Mouse (Mus musculus) liver, embryonic 13.5 days (tissue): ENCODE results near the gene Pgap2. TPM values are rescaled to one million over a fixed set of nuclear protein-coding genes. Genes with fewer than 3 reads are reported as not detected.

Experiments used
- ATAC-seq: fragments of 200-750 bp; cut with Nextera tagmentation; 2 replicates; pipeline ENCODE4 v1.8.0; 2017; ENCODE audit warnings: low read depth, mild to moderate bottlenecking, moderate number of reproducible peaks, moderate library complexity
- DNase-seq: peaks from one replicate; pipeline ENCODE4 v3.0.0; 2022
- H3K27ac ChIP-seq: fragments of 300-500 bp; sonication (generic); 2 replicates; pipeline ENCODE4 v1.5.1; 2015; ENCODE audit warnings: moderate library complexity, mild to moderate bottlenecking, inconsistent platforms
- H3K27me3 ChIP-seq: fragments of 300-500 bp; sonication (generic); 2 replicates; pipeline ENCODE4 v1.6.1; 2015; ENCODE audit warnings: mild to moderate bottlenecking, inconsistent platforms
- H3K36me3 ChIP-seq: fragments of 300-500 bp; sonication (generic); 2 replicates; pipeline ENCODE4 v1.6.1; 2015; ENCODE audit warnings: mild to moderate bottlenecking, inconsistent platforms
- H3K4me1 ChIP-seq: fragments of 300-500 bp; sonication (generic); replicated peaks from 2 replicates; pipeline ENCODE4 v1.6.1; 2015; ENCODE audit warnings: inconsistent platforms
- H3K4me2 ChIP-seq: fragments of 300-500 bp; sonication (generic); 2 replicates; pipeline ENCODE4 v1.6.1; 2015; ENCODE audit warnings: inconsistent platforms, mild to moderate bottlenecking, moderate library complexity
- H3K4me3 ChIP-seq: fragments of 300-500 bp; sonication (generic); replicated peaks from 2 replicates; pipeline ENCODE4 v1.5.1; 2015; ENCODE audit warnings: mild to moderate bottlenecking, inconsistent platforms
- H3K9ac ChIP-seq: fragments of 300-500 bp; sonication (generic); 2 replicates; pipeline ENCODE4 v1.6.1; 2015; ENCODE audit warnings: mild to moderate bottlenecking, inconsistent platforms
- H3K9me3 ChIP-seq: fragments of 300-500 bp; sonication (generic); replicated peaks from 2 replicates; pipeline ENCODE4 v1.6.1; 2016; ENCODE audit warnings: inconsistent platforms
- WGBS: fragments of 180-500 bp; shearing (Covaris S2); methylation state at CpG from one replicate; pipeline ENCODE4 v1.1.7; 2015; ENCODE audit not compliant: insufficient replicate concordance; 5-methylcytosine and 5-hydroxymethylcytosine counted together
- polyA plus RNA-seq: library from polyadenylated mRNA; unstranded; fragments of >200 nt; fragmentation: Nextera tagmentation; extraction: Ambion mirVana; gene quantifications from 2 replicates; pipeline ENCODE4 v1.2.1, GENCODE M21; 2015

Pgap2 gene
- polyA plus RNA-seq, 1 experiment from 2014 or later, result 23.3 TPM

DNA sequence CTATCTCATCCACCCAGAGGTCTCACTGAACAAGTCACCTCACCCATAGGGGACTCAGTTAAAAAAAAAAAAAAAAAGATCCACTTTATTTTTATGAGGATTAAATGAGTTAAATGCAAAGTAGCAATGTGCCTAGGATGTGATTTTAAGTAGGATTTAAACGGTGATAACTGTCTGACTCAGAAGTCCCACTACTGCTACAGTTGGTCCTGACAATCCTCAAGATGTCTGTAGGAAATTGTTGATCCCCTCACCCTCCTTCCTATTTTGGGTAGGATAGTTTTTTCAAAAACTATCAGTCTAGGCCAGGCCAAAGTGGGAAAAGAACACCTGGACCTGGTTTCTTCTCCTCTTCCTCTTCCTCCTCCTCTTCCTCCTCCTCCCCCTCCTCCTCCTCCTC is 11.9 kb downstream of the Pgap2 start:
- Histone ChIP-seq H3K9me3 (no peaks in the 10 kb centered on the region), H3K27me3 (no peaks in the 10 kb centered on the region), H3K4me2 (peak overlapping the region; percentile 89), H3K27ac (no peak overlapping the region), H3K36me3 (no peaks in the 10 kb centered on the region), H3K4me3 (peak overlapping the region; percentile 72; the same call in 1 of the 2 replicates), H3K9ac (no peak overlapping the region), H3K4me1 (peaks cover 26% of the 10 kb centered on the region)
- WGBS, result 38% methylated on average over 1 of the region's 1 CpGs
- ATAC-seq, result peak; percentile 3; the same call in 1 of the 2 replicates
- DNase-seq, result no peak

DNA sequence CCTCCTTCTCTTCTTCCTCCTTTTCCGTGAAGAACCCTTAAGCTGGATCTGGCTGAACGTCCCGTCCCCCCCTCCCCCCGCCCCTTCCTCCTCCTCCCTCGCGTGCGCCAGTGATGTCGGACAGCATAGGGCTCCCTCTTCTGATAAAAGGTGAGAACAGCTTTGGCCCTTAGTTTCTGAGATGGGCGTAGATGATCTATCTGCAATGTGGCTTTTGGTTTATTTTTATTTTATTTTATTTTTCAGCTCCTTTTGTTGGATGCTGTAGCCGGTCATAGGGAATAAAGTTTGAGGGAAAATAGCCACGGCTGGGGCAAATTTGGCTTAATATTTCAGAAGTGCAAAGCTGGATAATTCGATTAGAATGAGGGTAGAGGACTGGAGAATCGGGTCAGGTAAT is 12.3 kb downstream of the Pgap2 start:
- peak overlapping the region; percentile 72 for H3K4me3 ChIP-seq
- H3K4me1 ChIP-seq, result peaks cover 26% of the 10 kb centered on the region
- peak; percentile 56 for ATAC-seq
- DNase-seq, result no peak
- H3K4me2 ChIP-seq, result peak overlapping the region; percentile 89
- WGBS, result under 1% methylated on average over 6 of the region's 13 CpGs
- peak overlapping the region; percentile 73 for H3K9ac ChIP-seq
- peak overlapping the region; percentile 21; the same call in 1 of the 2 replicates for H3K27ac ChIP-seq
- no peaks in the 10 kb centered on the region for H3K27me3 ChIP-seq
- no peaks in the 10 kb centered on the region for H3K9me3 ChIP-seq
- H3K36me3 ChIP-seq, result 0 out of 2 replicates have a peak, but pooled peaks cover 4% of the 10 kb centered on the region

DNA sequence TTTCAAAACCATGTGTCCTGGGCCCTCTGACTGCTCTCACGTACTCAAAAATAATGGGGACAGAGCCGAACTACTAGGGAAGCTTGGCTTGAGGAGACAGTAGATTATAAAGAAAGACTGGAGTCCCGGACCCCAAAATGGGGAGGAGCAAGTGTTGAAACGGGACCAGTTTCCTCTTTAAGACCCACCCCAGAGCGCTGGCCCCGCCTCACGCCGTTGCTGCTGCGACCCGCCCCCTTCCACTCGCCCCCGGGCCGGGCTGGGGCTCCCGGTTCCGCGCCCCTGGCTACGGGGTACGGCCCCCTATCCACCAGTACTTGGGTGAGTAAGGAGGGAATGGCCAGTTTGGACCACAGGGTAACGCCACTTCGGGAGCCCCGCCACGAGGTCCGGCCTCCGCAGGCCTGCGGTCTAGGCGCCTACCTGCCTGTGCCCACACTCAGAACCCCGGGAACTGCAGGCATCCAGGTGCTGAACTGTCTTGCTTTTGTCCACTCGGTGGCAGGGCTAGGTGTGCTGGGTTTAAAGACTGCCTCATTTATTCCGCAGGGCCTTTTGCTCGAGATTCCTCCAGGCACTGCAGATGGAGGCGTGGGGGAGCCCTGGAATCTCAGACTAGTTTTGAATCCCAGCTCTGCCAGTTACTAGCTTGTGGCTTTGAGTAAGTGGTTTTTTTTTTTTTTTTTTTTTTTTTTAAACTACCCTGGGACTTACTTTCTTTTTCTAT is 13.0 kb downstream of the Pgap2 start:
- H3K9ac ChIP-seq, result peak overlapping the region; percentile 73
- H3K9me3 ChIP-seq, result no peaks in the 10 kb centered on the region
- WGBS, result 2% methylated on average over 31 of the region's 31 CpGs

DNA sequence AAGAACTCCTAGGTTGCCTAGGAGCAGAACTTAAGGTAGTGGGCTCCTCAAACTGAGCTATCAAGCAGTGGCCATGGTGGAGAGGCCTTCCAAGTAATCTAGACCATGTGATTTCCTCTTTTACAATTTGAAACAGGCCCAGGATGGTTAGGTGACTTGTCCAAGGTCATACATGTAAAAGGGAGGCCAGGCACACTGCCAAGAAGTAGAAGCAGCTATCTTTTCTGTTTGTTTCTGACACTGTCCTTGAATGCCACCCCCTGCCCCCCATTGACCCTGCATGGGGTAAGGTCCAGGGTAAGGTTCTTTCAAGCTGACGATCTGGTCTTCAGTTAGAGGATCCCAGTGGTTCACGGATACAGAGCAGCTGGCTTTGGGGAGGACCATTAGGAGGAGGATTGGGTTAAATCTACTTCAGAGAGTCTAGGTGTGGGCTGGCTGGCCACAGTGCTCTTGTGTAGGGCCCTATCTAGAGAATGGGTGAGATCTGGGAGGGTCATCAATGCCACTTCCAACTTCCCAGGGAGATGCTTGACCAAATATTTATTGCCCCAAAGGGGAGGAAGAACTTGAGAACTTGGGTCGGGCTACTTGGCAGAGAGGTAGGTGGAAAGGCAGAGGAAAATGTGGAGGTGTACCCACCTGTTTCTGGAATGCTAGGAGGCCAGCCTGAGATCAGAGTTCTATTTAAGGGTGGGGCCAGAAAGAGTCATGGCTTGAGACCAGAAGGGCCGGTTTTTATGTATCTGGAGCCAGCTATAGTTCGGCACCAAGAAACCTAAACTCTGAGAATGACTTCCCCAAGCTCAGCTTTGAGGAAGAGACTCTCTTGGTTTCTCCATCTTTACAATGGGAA is 14.1 kb downstream of the Pgap2 start:
- Histone ChIP-seq H3K4me2 (peak overlapping the region; percentile 89), H3K27me3 (no peaks in the 10 kb centered on the region), H3K4me3 (no peak overlapping the region), H3K9me3 (no peaks in the 10 kb centered on the region), H3K9ac (no peak overlapping the region), H3K27ac (no peak overlapping the region), H3K36me3 (0 out of 2 replicates have a peak, but pooled peaks cover 4% of the 10 kb centered on the region), H3K4me1 (peaks cover 26% of the 10 kb centered on the region)
- no peak for ATAC-seq
- 74% methylated on average over 5 of the region's 5 CpGs for WGBS
- DNase-seq, result no peak

More for the DNA sequence above, 13.0 kb downstream of the Pgap2 start:
- DNase-seq, result peak; percentile 61
- ATAC-seq, result peak; percentile 79
- Histone ChIP-seq H3K36me3 (0 out of 2 replicates have a peak, but pooled peaks cover 4% of the 10 kb centered on the region), H3K4me3 (peak overlapping the region; percentile 72), H3K4me2 (peak overlapping the region; percentile 89), H3K27me3 (no peaks in the 10 kb centered on the region), H3K27ac (peak overlapping the region; percentile 21; the same call in 1 of the 2 replicates), H3K4me1 (peaks cover 26% of the 10 kb centered on the region)

DNA sequence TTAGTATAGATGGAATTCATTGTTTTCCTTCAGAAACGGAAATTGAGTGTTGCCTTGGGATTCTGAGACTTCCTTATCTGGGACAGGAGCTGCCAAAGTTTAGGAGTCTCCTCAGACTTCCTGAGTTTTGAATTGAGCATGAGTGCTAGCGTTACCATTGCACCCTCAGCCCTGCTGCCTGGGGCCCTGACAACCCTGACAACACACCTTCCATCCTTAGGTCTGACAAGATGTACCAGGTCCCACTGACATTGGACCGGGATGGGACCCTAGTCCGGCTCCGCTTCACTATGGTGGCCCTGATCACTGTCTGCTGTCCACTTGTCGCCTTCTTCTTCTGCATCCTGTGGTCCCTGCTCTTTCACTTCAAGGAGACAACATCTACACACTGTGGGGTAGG is 16.0 kb downstream of the Pgap2 start:
- no peak overlapping the region for H3K4me3 ChIP-seq
- DNase-seq, result no peak
- WGBS, result 74% methylated on average over 6 of the region's 6 CpGs
- no peak overlapping the region for H3K27ac ChIP-seq
- no peak for ATAC-seq
- peaks cover 26% of the 10 kb centered on the region for H3K4me1 ChIP-seq
- H3K9me3 ChIP-seq, result no peaks in the 10 kb centered on the region
- H3K36me3 ChIP-seq, result peaks cover 8% of the 10 kb centered on the region; the same call in 1 of the 2 replicates
- H3K27me3 ChIP-seq, result no peaks in the 10 kb centered on the region
- no peak overlapping the region for H3K4me2 ChIP-seq
- H3K9ac ChIP-seq, result no peak overlapping the region

DNA sequence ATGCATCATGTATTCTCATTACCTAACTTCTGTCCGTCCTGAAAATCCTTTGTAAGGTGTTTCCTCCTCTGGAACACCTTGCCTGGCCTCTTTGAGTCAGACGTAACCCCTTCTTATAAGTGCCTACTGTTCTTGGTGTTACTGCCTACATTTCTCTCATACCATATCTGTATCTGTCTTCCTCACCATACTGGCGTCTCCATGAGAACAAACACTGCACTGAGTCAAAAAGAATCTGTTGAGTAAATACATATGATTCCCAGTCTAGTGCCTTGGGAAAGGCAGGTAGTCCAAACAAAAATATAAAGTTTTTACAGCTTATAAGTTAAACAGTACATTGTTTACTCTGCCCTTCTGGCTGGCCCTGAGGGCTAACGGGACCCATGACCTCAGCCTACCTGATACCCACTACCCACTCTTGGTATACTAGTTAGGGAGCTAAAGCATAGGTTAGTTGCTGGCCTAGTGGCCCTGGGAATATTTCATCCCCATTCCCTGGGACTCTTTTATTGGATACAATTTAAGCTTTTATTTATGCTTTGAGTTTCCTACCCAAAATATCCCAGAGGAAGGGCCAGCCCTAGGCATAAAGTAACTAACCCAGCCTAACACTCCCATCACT is 18.2 kb downstream of the Pgap2 start:
- DNase-seq (no peak), ATAC-seq (no peak)
- Histone ChIP-seq H3K4me1 (peaks cover 15% of the 10 kb centered on the region), H3K9ac (no peak overlapping the region), H3K27me3 (no peaks in the 10 kb centered on the region), H3K36me3 (peaks cover 10% of the 10 kb centered on the region; the same call in 1 of the 2 replicates), H3K27ac (no peak overlapping the region), H3K9me3 (no peaks in the 10 kb centered on the region), H3K4me3 (no peak overlapping the region), H3K4me2 (no peak overlapping the region)
- 76% methylated on average over 4 of the region's 4 CpGs for WGBS

DNA sequence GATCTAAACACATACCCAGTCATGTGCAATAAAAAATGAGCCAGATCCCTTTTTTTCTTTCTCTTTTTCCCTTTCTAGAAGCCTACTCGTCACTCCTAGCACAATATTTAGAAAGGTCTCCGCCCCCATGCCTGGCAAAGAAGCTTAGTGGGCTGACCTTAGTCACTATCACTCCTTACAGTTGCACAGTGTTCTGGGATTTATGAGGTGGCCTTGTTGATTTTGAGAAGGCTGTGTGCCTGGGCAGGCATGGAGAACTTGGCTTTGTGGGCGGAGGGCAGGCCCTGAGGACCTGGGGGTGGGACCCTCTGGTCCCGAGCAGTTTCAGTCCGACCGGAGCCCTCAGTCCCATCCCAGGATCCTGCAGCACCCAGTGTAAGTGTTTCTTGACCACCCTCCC is 19.8 kb downstream of the Pgap2 start:
- H3K4me3 ChIP-seq, result no peak overlapping the region
- H3K36me3 ChIP-seq, result peaks cover 14% of the 10 kb centered on the region; the same call in 1 of the 2 replicates
- ATAC-seq, result no peak
- H3K9ac ChIP-seq, result no peak overlapping the region
- H3K27me3 ChIP-seq, result no peaks in the 10 kb centered on the region
- no peak for DNase-seq
- peaks cover 4% of the 10 kb centered on the region; the same call in 1 of the 2 replicates for H3K4me1 ChIP-seq
- H3K27ac ChIP-seq, result no peak overlapping the region
- WGBS, result 77% methylated on average over 6 of the region's 6 CpGs
- no peak overlapping the region for H3K4me2 ChIP-seq
- H3K9me3 ChIP-seq, result no peaks in the 10 kb centered on the region

DNA sequence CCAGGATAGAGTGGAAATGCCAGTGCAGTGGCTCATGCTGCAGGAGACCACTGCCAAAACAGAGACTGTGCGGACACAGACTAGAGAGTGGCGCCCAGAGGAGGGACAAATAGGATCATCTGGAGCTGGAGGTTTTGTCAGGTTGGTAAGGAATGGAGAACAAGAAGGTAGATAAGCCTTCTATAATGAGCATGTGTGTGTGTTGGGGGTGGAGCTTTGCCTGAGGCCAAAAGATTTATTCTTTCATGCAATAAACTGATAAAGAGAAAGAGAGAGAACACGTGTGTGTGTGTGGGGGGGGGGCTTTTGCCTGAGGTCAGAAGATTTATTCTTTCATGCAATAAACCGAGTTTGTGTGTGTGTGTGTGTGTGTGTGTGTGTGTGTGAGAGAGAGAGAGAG is 23.1 kb downstream of the Pgap2 start:
- Histone ChIP-seq H3K4me1 (peaks cover 4% of the 10 kb centered on the region; the same call in 1 of the 2 replicates), H3K36me3 (peaks cover 40% of the 10 kb centered on the region), H3K9me3 (no peaks in the 10 kb centered on the region), H3K27me3 (no peaks in the 10 kb centered on the region), H3K4me3 (no peak overlapping the region), H3K4me2 (no peak overlapping the region), H3K9ac (no peak overlapping the region), H3K27ac (no peak overlapping the region)
- no peak for DNase-seq
- no peak for ATAC-seq
- WGBS, result 42% methylated on average over 4 of the region's 4 CpGs

DNA sequence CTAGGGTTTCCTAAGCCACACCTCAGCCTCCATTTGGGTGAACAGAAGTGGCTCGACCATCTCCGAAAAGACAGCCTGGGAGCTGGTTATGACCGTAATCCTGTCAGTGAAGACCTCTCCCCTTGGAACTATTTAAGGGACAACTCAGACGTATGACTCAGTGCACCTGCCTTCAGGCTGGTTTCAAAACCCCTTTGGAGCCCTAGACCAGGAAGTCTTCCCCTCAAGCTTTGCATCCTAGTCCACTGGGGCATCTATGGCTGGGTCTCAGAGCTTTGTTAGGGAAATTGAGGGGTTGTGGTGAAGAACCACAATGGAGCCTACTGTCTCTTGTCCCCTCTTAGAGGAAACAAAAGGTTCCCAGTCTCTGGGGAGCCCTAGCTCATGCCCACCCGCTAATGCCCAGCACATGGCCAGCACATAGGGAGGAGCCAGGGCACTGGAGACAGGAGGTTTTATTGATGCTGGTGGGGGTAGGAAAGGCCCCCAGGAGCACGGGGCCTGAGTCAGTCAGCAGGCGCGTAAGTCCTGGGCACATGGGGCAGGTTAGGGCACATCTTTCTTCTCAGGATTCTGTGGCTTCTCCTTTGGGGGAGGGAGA is 28.8 kb downstream of the Pgap2 start:
- ATAC-seq, result no peak
- H3K9me3 ChIP-seq, result no peaks in the 10 kb centered on the region
- peaks cover 83% of the 10 kb centered on the region for H3K36me3 ChIP-seq

DNA sequence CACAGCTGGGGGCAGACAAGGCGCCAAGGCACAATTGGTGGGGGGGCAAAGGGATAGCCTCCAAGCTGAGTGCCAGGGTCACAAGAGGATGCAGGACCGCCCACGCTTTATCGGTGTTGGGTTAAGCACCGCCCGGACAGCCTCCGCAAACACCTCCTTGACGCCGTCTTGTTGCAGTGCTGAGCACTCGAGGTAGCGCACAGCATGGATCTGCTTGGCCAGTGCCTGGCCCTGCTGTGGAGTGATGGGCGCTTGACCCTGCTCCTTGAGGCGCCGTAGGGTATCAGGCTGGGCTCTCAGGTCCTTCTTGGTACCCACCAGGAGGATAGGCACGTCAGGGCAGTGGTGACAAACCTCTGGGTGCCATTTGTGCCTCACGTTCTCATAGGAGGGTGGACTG is 29.6 kb downstream of the Pgap2 start:
- WGBS, result 84% methylated on average over 16 of the region's 16 CpGs
- H3K4me1 ChIP-seq, result peaks cover 34% of the 10 kb centered on the region
- DNase-seq, result no peak
- no peaks in the 10 kb centered on the region for H3K9me3 ChIP-seq
- no peaks in the 10 kb centered on the region for H3K27me3 ChIP-seq
- no peak overlapping the region for H3K9ac ChIP-seq
- no peak for ATAC-seq
- H3K27ac ChIP-seq, result no peak overlapping the region
- H3K4me3 ChIP-seq, result no peak overlapping the region
- peaks cover 88% of the 10 kb centered on the region for H3K36me3 ChIP-seq
- no peak overlapping the region for H3K4me2 ChIP-seq

More for the DNA sequence above, 28.8 kb downstream of the Pgap2 start:
- WGBS, result 83% methylated on average over 8 of the region's 8 CpGs
- no peak overlapping the region for H3K4me2 ChIP-seq
- H3K27ac ChIP-seq, result no peak overlapping the region
- no peaks in the 10 kb centered on the region for H3K27me3 ChIP-seq
- H3K4me3 ChIP-seq, result no peak overlapping the region
- peaks cover 26% of the 10 kb centered on the region for H3K4me1 ChIP-seq
- no peak overlapping the region for H3K9ac ChIP-seq
- no peak for DNase-seq

DNA sequence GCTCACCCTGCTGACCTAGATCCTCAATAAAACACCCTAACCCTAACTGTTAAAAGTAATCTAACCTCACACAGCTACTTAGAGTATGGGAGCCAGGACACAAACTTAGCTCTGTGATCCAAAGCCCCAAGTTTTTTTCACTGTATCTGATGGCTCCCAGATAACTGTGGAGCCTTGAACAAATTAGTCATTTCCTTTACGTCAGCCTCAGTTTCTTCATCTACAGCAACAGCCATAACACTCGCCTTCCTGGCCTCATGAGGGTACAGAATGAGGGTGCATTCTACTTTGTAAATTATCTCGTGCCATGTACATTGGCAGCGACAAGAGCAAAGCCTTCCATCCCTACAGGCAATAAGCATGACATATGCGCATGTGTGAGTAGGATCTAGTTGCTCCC is 32.4 kb downstream of the Pgap2 start:
- no peaks in the 10 kb centered on the region for H3K9me3 ChIP-seq
- H3K27me3 ChIP-seq, result no peaks in the 10 kb centered on the region
- H3K36me3 ChIP-seq, result peaks cover 66% of the 10 kb centered on the region
- WGBS, result 43% methylated on average over 5 of the region's 5 CpGs
- no peak overlapping the region for H3K9ac ChIP-seq
- H3K4me1 ChIP-seq, result peaks cover 62% of the 10 kb centered on the region
- no peak for ATAC-seq
- H3K27ac ChIP-seq, result peak overlapping the region; percentile 3
- no peak overlapping the region for H3K4me3 ChIP-seq
- H3K4me2 ChIP-seq, result no peak overlapping the region
- DNase-seq, result no peak
